Mouse (Mus musculus): ENCODE measurements around the gene Slc2a13.

Slc2a13 gene

DNA sequence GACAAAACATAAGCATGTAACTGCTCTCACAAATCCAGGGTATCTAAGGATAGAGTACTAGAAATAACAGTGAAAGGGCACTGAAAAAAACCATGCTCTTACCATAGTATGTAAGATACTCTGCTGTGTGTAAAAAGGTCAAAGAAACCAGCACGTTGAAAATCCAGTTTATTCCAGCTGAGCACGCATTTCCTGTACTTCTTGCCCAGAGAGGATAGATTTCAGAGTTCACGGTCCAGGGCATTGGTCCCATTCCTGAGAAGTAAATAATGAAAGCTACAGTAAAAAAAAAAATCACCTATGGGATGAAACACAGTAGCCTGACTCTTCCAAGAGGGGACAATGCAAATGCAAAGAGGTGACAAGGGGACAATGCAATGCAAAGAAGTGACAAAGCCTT lies 297.1 kb downstream of the Slc2a13 start:
- no peak for DNase-seq (ENCODE audit: low spot score in 2 of 2)

DNA sequence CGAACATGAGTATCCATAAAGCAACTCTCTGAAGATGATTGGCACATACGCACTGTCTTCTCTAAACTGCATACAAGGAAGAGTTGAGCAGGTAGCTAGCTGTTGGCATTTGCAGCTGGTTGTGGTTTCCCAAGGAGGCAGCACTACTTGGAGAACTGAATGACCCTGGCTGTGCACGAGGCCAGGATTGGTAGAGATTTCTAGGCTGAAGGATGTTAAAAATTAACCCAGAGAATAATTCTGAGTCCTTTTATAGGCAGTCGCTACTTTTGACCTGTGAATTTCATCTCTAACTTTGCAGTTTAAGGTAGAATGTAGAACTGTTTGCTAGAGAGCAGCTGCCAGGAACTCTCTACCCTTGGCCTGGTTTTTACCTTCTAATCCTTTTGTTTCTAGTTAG lies 304.5 kb downstream of the Slc2a13 start:
- no peak for DNase-seq (ENCODE audit: low spot score in 2 of 2)

DNA sequence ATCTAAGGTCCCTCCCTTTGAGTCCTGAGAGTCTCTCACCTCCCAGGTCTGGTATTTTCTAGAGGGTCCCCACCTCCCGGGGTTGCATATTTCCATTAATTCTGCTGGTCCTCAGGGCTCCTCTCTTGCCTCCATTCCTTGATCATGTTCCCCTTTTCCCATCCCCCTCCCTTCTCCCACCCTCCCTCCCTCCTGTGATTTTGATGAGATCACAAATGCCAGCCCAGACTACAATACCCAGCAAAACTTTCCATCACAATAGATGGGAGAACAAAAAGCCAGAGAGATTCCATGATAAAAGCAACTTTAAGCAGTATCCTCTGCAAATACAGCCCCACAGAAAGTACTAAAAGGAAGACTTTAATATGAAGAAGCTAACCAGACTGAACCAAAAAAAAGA lies 309.1 kb downstream of the Slc2a13 start:
- no peak for DNase-seq (ENCODE audit: low spot score in 2 of 2)

DNA sequence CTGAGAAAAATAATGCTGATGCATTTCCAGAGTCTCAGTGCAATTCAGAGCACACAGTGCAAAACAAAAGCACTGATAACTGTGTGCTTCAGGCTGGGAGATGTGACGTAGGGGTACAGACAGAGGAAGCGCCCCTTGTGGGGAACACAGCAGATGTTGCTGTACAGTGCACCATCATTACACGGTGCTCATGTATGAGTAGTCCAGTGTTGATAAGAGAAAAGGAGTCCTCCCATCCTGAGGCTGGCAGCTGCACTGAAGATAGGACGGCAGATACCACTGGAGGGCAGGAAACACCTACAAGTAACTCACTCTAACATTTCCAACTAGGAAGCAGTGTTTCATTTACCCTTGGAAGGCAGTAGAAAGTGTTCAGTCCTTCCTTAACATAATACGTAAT lies 312.5 kb downstream of the Slc2a13 start:
- no peak for DNase-seq (ENCODE audit: low spot score in 2 of 2)

DNA sequence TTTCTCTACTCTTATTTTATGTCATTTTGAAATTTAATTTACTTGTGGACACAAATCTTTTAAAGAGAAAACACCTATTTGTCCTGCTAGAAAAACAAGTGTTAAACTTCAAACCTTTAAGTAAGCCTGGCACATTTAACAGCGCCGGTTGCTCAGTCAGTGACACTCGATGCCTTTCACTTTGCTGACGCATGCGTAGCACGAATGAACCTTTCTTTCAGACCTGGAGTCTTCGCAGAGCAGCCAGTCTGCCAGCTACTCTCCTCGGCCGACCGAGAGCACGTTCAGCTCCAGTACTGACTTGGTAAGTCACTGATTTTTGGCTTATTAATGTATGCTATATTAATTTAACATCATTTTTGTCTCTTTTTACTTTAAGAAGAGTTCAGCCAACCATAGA lies 315.9 kb downstream of the Slc2a13 start:
- no peak for DNase-seq (ENCODE audit: low spot score in 2 of 2)

DNA sequence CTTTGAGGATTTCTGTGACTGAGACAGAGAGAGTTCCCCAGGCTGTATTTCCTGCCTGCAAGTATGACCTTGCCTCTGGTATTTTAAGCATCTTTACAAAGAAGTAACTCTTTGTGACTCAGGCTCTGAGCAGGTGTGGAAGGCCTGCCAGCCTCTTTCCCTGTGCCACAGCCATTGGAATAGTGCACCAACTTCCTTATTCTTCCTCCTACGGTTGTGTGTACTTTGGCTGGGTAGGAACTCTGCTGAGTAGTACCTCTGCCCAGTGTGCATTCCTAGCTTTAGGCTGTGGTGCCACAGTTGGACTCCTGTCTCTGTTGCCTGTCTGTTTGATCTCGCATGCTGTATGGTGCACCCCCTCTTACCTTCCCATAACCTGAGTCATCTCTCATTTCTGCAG lies 317.8 kb downstream of the Slc2a13 start:
- DNase-seq (ENCODE audit: low spot score in 2 of 2) = no peak

DNA sequence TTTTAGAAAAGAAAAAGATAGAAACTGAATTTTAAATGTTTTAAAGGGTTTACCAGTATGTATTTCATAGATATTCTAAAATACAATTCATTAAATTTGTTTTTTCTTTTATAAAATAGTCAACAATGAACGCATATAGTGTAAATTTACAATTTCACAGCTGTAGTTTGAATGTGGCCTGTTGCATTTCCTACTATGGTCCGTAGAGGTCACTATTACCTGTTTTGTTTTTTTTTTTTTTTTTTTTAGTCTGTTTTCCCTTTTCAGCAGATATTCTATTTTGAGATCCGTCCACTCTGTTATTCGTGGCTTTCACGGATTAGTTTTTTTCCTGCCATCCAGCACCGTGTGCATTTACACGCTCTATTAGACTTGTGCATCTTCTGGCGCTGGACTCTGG lies 320.1 kb downstream of the Slc2a13 start:
- no peak for DNase-seq (ENCODE audit: low spot score in 2 of 2)

DNA sequence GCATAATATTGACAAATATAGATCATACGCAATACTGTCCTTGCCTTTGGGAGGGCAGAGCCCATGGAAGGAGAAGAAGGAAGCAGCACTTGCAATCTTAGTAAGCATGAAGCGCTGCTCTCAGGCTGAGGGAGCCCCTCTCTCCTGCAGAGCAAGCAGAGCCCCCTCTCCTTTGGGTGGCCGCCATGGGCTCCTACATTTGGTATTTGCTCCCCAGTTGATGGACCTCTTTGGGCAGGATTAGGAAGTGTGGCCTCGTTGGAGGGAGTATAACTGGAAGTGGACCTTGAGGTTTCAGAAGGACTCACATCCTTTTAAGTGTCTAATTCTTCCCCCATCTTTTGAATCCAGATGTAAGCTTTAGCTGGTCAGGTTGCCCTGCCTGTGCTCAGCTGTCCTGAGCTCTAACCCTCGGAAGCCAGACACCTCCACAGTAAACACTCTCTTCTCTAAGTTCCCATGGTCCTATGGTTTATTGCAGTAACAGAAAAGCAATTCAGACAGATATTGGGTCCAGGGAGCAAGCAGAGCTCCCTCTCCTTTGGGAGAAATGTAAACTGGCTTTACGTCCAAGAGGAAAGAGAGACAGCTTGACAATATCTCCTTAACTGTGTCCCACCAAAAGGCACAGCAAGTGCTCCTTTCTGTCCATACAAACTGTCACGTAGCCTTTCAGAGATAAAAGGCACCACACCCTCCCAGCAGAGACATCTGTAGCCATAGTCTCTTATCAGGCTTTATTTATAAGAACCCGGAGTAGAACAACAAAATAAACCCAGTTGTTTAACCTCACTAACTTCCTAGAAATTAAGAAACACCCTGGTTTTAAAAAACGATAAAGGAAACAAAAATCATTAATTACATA lies 321.3 kb downstream of the Slc2a13 start:
- DNase-seq (ENCODE audit: low spot score in 2 of 2) = no peak

DNA sequence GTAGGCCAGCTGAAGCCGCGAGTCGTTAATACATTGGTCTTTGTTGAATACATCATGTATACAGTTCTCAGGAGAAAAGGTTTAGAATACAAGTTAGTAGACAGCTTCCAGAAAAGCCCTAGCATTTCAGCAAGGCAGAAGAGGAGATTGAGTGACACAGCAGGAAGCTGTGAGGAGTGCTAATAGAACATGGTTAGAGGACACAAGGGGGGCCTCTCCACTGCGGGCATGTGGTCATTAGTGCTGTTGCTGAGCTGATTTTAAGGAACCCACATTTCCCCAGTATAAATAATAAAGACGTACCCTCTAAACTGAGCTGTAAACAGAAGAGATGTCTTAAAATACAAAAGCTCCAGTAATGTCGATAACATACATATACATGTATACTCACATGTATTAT lies 322.2 kb downstream of the Slc2a13 start:
- DNase-seq (ENCODE audit: low spot score in 2 of 2) = no peak

DNA sequence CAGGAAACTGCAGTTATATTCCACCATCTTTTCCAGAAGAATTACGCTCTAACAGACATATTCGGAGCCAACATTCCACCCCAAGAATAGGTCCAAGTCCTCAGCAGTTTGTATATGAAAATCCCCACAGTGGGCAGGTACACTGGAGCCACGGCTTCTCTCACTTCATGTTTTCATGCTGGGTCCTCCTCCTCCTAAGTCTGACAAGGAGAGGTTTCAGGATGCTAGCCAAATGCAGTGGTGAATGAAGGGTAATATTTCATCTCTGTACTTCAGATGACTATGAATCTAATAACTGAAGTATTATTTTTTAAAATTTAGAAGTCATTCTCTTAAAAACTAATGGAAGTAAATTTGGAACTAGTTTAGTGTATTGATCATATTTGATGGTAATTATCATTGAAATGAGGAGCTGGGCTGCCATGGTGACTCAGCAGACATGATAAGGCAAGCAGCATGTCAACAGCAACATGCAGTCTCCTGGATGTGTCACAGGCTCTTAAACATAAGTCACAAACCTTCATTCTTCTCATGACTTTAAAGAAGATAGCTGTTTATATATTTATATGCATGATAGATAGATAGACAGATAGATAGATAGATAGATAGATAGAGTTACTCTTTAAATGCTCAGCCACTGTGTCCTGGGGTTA lies 332.3 kb downstream of the Slc2a13 start:
- DNase-seq (ENCODE audit: low spot score in 2 of 2) = no peak

DNA sequence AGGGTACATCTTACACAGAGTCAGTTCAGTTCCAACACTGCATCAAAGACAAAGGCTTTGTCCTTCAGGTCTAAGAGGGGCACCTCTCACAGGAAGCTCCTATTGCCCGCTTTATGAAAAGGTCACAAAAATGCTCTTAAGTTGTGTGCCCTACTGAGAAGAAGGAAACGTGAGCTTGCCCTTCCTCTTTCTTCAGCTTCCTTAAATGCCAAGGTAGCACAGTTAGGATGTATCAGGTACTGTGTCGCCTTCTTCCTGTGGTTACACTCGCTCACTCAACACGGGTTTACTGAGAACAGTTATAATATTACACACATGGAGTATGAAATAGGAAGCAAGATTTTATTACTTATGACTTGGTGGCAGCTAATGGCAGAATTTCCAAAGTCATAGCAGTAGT lies 335.8 kb downstream of the Slc2a13 start:
- DNase-seq (ENCODE audit: low spot score in 2 of 2) = no peak
